Mouse (Mus musculus) lung, embryonic 14.5 days (tissue): ENCODE measurements at regions not wholly inside any gene's neighbourhood (a gene's known extent, or its start where the extent isn't known, plus 50 kb on each side); places are given as distances from the start of the nearest gene placed in this dataset.
A peak's percentile ranks its signal among the peaks of the same experiment; 100 is the strongest.

Source experiments
- ATAC-seq: fragments of 200-750 bp; cut with Nextera tagmentation; 2 replicates; pipeline ENCODE4 v1.8.0; 2017; ENCODE audit warnings: mild to moderate bottlenecking, moderate TSS enrichment, moderate library complexity; ENCODE audit not compliant: insufficient read depth
- DNase-seq: peaks from one replicate; pipeline ENCODE4 v3.0.0-alpha.2; 2015
- H3K27ac ChIP-seq: fragments of 300-500 bp; sonication (generic); 2 replicates; pipeline ENCODE4 v1.5.1; 2014; ENCODE audit warnings: low read depth, mild to moderate bottlenecking, moderate library complexity
- H3K27me3 ChIP-seq: fragments of 300-500 bp; sonication (generic); 2 replicates; pipeline ENCODE4 v1.6.1; 2014; ENCODE audit warnings: low read length, control low read depth; ENCODE audit not compliant: insufficient read depth
- H3K36me3 ChIP-seq: fragments of 300-500 bp; sonication (generic); 2 replicates; pipeline ENCODE4 v1.6.1; 2014; ENCODE audit warnings: control low read depth; ENCODE audit not compliant: insufficient read depth
- H3K4me1 ChIP-seq: fragments of 300-500 bp; sonication (generic); 2 replicates; pipeline ENCODE4 v1.6.1; 2014; ENCODE audit warnings: antibody characterized with exemption, control low read depth; ENCODE audit not compliant: insufficient read depth
- H3K4me2 ChIP-seq: fragments of 300-500 bp; sonication (generic); 2 replicates; pipeline ENCODE4 v1.6.1; 2014; ENCODE audit warnings: mild to moderate bottlenecking
- H3K4me3 ChIP-seq: fragments of 300-500 bp; sonication (generic); 2 replicates; pipeline ENCODE4 v1.5.1; 2014; ENCODE audit warnings: low read depth, low read length
- H3K9ac ChIP-seq: fragments of 300-500 bp; sonication (generic); 2 replicates; pipeline ENCODE4 v1.6.1; 2014
- H3K9me3 ChIP-seq: fragments of 300-500 bp; sonication (generic); 2 replicates; pipeline ENCODE4 v1.6.1; 2016; ENCODE audit warnings: low read depth, low read length, control low read depth
- CTCF ChIP-seq: IDR thresholded peaks from 2 replicates; pipeline ENCODE4 v1.5.1; 2016; ENCODE audit warnings: antibody characterized with exemption, low read depth
- WGBS: fragments of 180-500 bp; shearing (Covaris S2); extraction: QIAGEN DNeasy Blood & Tissue Kit; methylation state at CpG from one replicate; pipeline ENCODE4 v1.1.7; 2014; 5-methylcytosine and 5-hydroxymethylcytosine counted together

- ATAC-seq = peak; percentile 61; the same call in 1 of the 2 replicates
- DNase-seq = peak; percentile 23
Observed at GRCm38 (mm10) chr9:98726638-98727037, 115.7 kb upstream of the Prr23a1 start.

GRCm38 (mm10) chr9:98722885-98723284, 119.4 kb upstream of the Prr23a1 start:
- Histone ChIP-seq H3K9ac (no peak overlapping the region), H3K36me3 (no peaks in the 10 kb centered on the region), H3K4me2 (no peak overlapping the region), H3K4me1 (no peaks in the 10 kb centered on the region), H3K4me3 (no peak overlapping the region), H3K27ac (no peak overlapping the region), H3K9me3 (no peaks in the 10 kb centered on the region), H3K27me3 (no peaks in the 10 kb centered on the region)
- 60% methylated on average over 3 of the region's 3 CpGs for WGBS
- no peak for ATAC-seq
- DNase-seq = no peak
- TF ChIP-seq CTCF = no peak

More at GRCm38 (mm10) chr9:98726638-98727037, 115.7 kb upstream of the Prr23a1 start:
- no peaks in the 10 kb centered on the region for H3K36me3 ChIP-seq
- no peak overlapping the region for H3K9ac ChIP-seq
- H3K4me1 ChIP-seq = no peaks in the 10 kb centered on the region
- H3K4me3 ChIP-seq = no peak overlapping the region
- no peaks in the 10 kb centered on the region for H3K27me3 ChIP-seq
- no peak overlapping the region for H3K4me2 ChIP-seq
- 34% methylated on average over 5 of the region's 5 CpGs for WGBS
- TF ChIP-seq CTCF = no peak
- H3K27ac ChIP-seq = no peak overlapping the region
- no peaks in the 10 kb centered on the region for H3K9me3 ChIP-seq

GRCm38 (mm10) chr9:98721381-98721780, 119.9 kb upstream of the Mrps22 start:
- DNase-seq = no peak
- no peak overlapping the region for H3K4me2 ChIP-seq
- WGBS = 86% methylated on average over 5 of the region's 5 CpGs

GRCm38 (mm10) chr9:98717701-98718270, 116.3 kb upstream of the Mrps22 start:
- Histone ChIP-seq H3K9ac (no peak overlapping the region), H3K4me1 (no peaks in the 10 kb centered on the region), H3K4me2 (no peak overlapping the region), H3K9me3 (no peaks in the 10 kb centered on the region), H3K36me3 (no peaks in the 10 kb centered on the region), H3K27me3 (no peaks in the 10 kb centered on the region), H3K4me3 (no peak overlapping the region), H3K27ac (no peak overlapping the region)
- WGBS = 51% methylated on average over 11 of the region's 11 CpGs
- ATAC-seq (no peak), DNase-seq (no peak)
- no peak for TF ChIP-seq CTCF

More at GRCm38 (mm10) chr9:98721381-98721780, 119.9 kb upstream of the Mrps22 start:
- TF ChIP-seq CTCF = no peak
- H3K4me1 ChIP-seq = no peaks in the 10 kb centered on the region
- H3K36me3 ChIP-seq = no peaks in the 10 kb centered on the region
- no peak for ATAC-seq
- H3K9ac ChIP-seq = no peak overlapping the region
- H3K9me3 ChIP-seq = no peaks in the 10 kb centered on the region
- H3K27ac ChIP-seq = no peak overlapping the region
- no peak overlapping the region for H3K4me3 ChIP-seq
- H3K27me3 ChIP-seq = no peaks in the 10 kb centered on the region

- DNase-seq = no peak
- Histone ChIP-seq H3K4me1 (no peaks in the 10 kb centered on the region), H3K27ac (no peak overlapping the region), H3K36me3 (no peaks in the 10 kb centered on the region), H3K9me3 (no peaks in the 10 kb centered on the region), H3K4me2 (no peak overlapping the region), H3K4me3 (no peak overlapping the region), H3K9ac (no peak overlapping the region), H3K27me3 (no peaks in the 10 kb centered on the region)
- ATAC-seq = no peak
- TF ChIP-seq CTCF = no peak
- 49% methylated on average over 9 of the region's 9 CpGs for WGBS
Observed at GRCm38 (mm10) chr9:98714661-98715060, 113.2 kb upstream of the Mrps22 start.

GRCm38 (mm10) chr9:98712826-98713225, 111.4 kb upstream of the Mrps22 start:
- WGBS = 78% methylated on average over 7 of the region's 7 CpGs
- Histone ChIP-seq H3K4me3 (no peak overlapping the region), H3K27ac (peak overlapping the region; percentile 58; the same call in 1 of the 2 replicates), H3K9ac (no peak overlapping the region), H3K4me1 (no peaks in the 10 kb centered on the region), H3K4me2 (no peak overlapping the region), H3K36me3 (no peaks in the 10 kb centered on the region), H3K27me3 (no peaks in the 10 kb centered on the region), H3K9me3 (no peaks in the 10 kb centered on the region)
- no peak for TF ChIP-seq CTCF
- ATAC-seq = no peak
- no peak for DNase-seq

GRCm38 (mm10) chr9:98712023-98712563, 110.6 kb upstream of the Mrps22 start:
- Histone ChIP-seq H3K4me3 (no peak overlapping the region), H3K27me3 (no peaks in the 10 kb centered on the region), H3K9ac (no peak overlapping the region), H3K9me3 (no peaks in the 10 kb centered on the region), H3K27ac (peak overlapping the region; percentile 58; the same call in 1 of the 2 replicates), H3K4me1 (no peaks in the 10 kb centered on the region), H3K36me3 (no peaks in the 10 kb centered on the region), H3K4me2 (no peak overlapping the region)
- peak; percentile 51 for DNase-seq
- no peak for TF ChIP-seq CTCF
- ATAC-seq = peak; percentile 48; the same call in 1 of the 2 replicates
- WGBS = 67% methylated on average over 8 of the region's 8 CpGs
